9 mouse cellular contexts compared by ENCODE assay signal in the genomic region with DNA sequence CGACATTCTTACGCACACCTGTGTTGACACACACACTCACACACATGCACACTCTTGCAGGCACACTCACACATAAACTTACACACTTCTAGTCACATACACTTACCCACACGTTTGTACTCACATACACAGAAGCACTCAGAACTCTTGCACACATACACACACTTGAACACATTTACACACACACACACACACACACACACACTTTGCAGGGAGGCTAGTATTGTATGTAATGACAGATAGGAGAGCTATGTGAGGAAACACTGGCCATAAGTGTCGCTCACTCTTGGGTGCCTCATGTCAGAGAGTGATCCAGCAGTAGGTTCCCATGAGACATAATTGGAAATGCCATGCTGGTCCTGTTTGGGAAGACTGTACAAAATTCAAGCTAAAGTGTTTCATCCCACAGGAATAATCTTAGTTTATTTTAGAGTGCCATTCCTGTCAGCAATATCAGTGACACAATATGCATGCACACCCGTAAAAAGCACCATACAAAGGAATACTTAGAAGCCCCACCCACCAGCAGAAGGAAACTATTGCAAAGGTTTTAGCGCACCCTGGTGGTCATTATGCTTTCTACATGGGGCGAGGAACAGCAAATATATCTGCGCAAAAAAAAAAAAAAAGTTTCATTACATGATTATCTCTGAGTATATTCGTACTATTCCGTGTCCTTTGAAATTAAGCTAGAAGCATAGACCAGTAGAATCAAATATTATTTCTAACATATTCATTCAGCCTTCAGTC.
DNase-seq lines count a peak whose midpoint lies in the region; ATAC-seq and TF ChIP-seq lines count a peak whose summit lies in the region.
"Had no signal": no experiment of that assay in that cellular context is flagged by ENCODE, and none has a peak within 500 bp of the region (broad histone marks: within the 10 kb centered on the region; RNA-seq: fewer than 3 reads in every experiment).

No protein-coding gene starts in this region.

- no peak overlapping the region for H3K27ac ChIP-seq in ES-Bruce4 (ENCODE audit: insufficient read depth, low read length)
- H3K27ac ChIP-seq in forebrain, embryonic 14.5 days (ENCODE audit: low read depth, low read length): no peak overlapping the region
- H3K27ac ChIP-seq in neural tube, embryonic 15.5 days (replicated peaks): no peak overlapping the region
- H3K27ac ChIP-seq: limb, embryonic 12.5 days had no signal

- H3K9ac ChIP-seq in ES-Bruce4 (ENCODE audit: low read depth, poor library complexity, severe bottlenecking): no peak overlapping the region
- no peak overlapping the region for H3K9ac ChIP-seq in forebrain, embryonic 14.5 days (ENCODE audit: low read length)
- no peak overlapping the region for H3K9ac ChIP-seq in neural tube, embryonic 15.5 days (replicated peaks)
- H3K9ac ChIP-seq: limb, embryonic 12.5 days had no signal

- no peaks in the 10 kb centered on the region for H3K36me3 ChIP-seq in ES-Bruce4 (ENCODE audit: control insufficient read depth, insufficient read depth, low read length, poor library complexity, severe bottlenecking)
- H3K36me3 ChIP-seq in forebrain, embryonic 14.5 days (ENCODE audit: control insufficient read depth, insufficient read depth, low read length): no peaks in the 10 kb centered on the region
- no peaks in the 10 kb centered on the region for H3K36me3 ChIP-seq in neural tube, embryonic 15.5 days
- H3K36me3 ChIP-seq: limb, embryonic 12.5 days had no signal

- peak; percentile 84 for DNase-seq in c-Kit-positive CD71-negative TER-119-negative erythroid progenitor cells, embryonic 14.5 days (ENCODE audit: low read depth)
- peak; percentile 96 for DNase-seq in forebrain, embryonic 14.5 days (ENCODE audit: low spot score)
- DNase-seq in heart, postnatal 14 days: peak; percentile 76 to 88
- peak; percentile 80 to 90 for DNase-seq in kidney, postnatal 36 days
- peak; percentile 65 to 76 for DNase-seq in lung, adult 18-20 months
- DNase-seq in testis, postnatal 14 days (ENCODE audit: low spot score): peak; percentile 42

- H3K9me3 ChIP-seq in ES-Bruce4 (replicated peaks; ENCODE audit: control insufficient read depth, insufficient read depth, low read length, poor library complexity, severe bottlenecking): no peaks in the 10 kb centered on the region
- no peaks in the 10 kb centered on the region for H3K9me3 ChIP-seq in forebrain, embryonic 14.5 days (replicated peaks; ENCODE audit: control insufficient read depth, low read length)
- H3K9me3 ChIP-seq in neural tube, embryonic 15.5 days (replicated peaks): no peaks in the 10 kb centered on the region
- H3K9me3 ChIP-seq: limb, embryonic 12.5 days had no signal

- H3K4me1 ChIP-seq in ES-Bruce4 (ENCODE audit: control insufficient read depth, insufficient read depth, low read length): no peaks in the 10 kb centered on the region
- peaks cover 3% of the 10 kb centered on the region; the same call in 1 of the 2 replicates for H3K4me1 ChIP-seq in forebrain, embryonic 14.5 days (ENCODE audit: control insufficient read depth, insufficient read depth, low read length)
- H3K4me1 ChIP-seq in neural tube, embryonic 15.5 days: peaks cover 8% of the 10 kb centered on the region; the same call in 1 of the 2 replicates

- intact Hi-C loops in heart, postnatal 14 days (cut with DNase I): loop anchor here (2.0 to 10.0 kb wide), 6 partner anchors 100 to 1490 kb away; no protein-coding TSS in a partner anchor

- TF ChIP-seq EP300 in ES-Bruce4 (IDR thresholded peaks at IDR 0.05; ENCODE audit: insufficient read depth, low read depth, low read length): no peak

- no peak for TF ChIP-seq POLR2A in ES-Bruce4 (IDR thresholded peaks at IDR 0.05; ENCODE audit: insufficient read depth, low read length)

- peak; percentile 11 for TF ChIP-seq CTCF in ES-Bruce4 (IDR thresholded peaks at IDR 0.05; ENCODE audit: low read depth, low read length)

- peak; percentile 90 for ATAC-seq in forebrain, embryonic 14.5 days
- ATAC-seq in neural tube, embryonic 15.5 days (ENCODE audit: low FRiP score): peak; percentile 88

- H3K4me2 ChIP-seq in forebrain, embryonic 14.5 days (ENCODE audit: low read length): no peak overlapping the region
- H3K4me2 ChIP-seq in neural tube, embryonic 15.5 days: peak overlapping the region; percentile 41; the same call in 1 of the 2 replicates
- H3K4me2 ChIP-seq: limb, embryonic 12.5 days had no signal

- H3K27me3 ChIP-seq in ES-Bruce4 (ENCODE audit: control insufficient read depth, insufficient read depth, low read length, poor library complexity, severe bottlenecking): no peaks in the 10 kb centered on the region
- H3K27me3 ChIP-seq in forebrain, embryonic 14.5 days (replicated peaks; ENCODE audit: control insufficient read depth, insufficient read depth, low read length): no peaks in the 10 kb centered on the region
- H3K27me3 ChIP-seq in neural tube, embryonic 15.5 days (replicated peaks): no peaks in the 10 kb centered on the region
- H3K27me3 ChIP-seq: limb, embryonic 12.5 days had no signal

- H3K4me3 ChIP-seq in ES-Bruce4 (ENCODE audit: low read depth, low read length): no peak overlapping the region
- H3K4me3 ChIP-seq in forebrain, embryonic 14.5 days (ENCODE audit: low read depth, low read length): no peak overlapping the region
- no peak overlapping the region for H3K4me3 ChIP-seq in neural tube, embryonic 15.5 days (replicated peaks)
- H3K4me3 ChIP-seq: limb, embryonic 12.5 days had no signal

- WGBS in forebrain, embryonic 14.5 days: 40% methylated on average over 10 of the region's 10 CpGs
- 35% methylated on average over 10 of the region's 10 CpGs for WGBS in neural tube, embryonic 15.5 days

Comparison
In these comparisons a context has a peak if more than half of its experiments do, and no peak if none do; other contexts are left out.
1. DNase-seq: peak in every context shown above with its lines; median percentile 96 in forebrain, embryonic 14.5 days; 85 in kidney, postnatal 36 days; 84 in c-Kit-positive CD71-negative TER-119-negative erythroid progenitor cells, embryonic 14.5 days; 82 in heart, postnatal 14 days; 70 in lung, adult 18-20 months; 42 in testis, postnatal 14 days.